Comparison of ENCODE assay signal across 17 mouse cellular contexts in genomic region chr15:50046653-50047052, GRCm38 (mm10).
DNase-seq lines count a peak whose midpoint lies in the region; ATAC-seq and TF ChIP-seq lines count a peak whose summit lies in the region.
"Had no signal": no experiment of that assay in that cellular context is flagged by ENCODE, and none has a peak within 500 bp of the region (broad histone marks: within the 10 kb centered on the region; RNA-seq: fewer than 3 reads in every experiment).

No protein-coding gene starts in this region.

- peak; percentile 8 for DNase-seq in CD4-positive, CD25-positive, alpha-beta regulatory T cell, adult 2 months (ENCODE audit: low read depth, low spot score)
- DNase-seq in kidney, postnatal 0 days (ENCODE audit: low spot score) = peak; percentile 19
- no peak for DNase-seq in kidney, postnatal 36 days
- DNase-seq in thymus, postnatal 0 days (ENCODE audit: low spot score) = peak; percentile 11
- DNase-seq in thymus, postnatal 4 days = no peak
- DNase-seq in splenic B cell, adult 2 months (ENCODE audit: low read depth, low spot score) = peak; percentile 3
- no peak for DNase-seq in kidney, postnatal 25 days
- DNase-seq: cerebellum, adult 11 months; kidney, postnatal 14 days; lung, adult 2 months; right cerebral cortex, postnatal 25 days had no signal

- no peak overlapping the region for H3K4me2 ChIP-seq in kidney, postnatal 0 days (ENCODE audit: low read length)
- H3K4me2 ChIP-seq: hindbrain, embryonic 13.5 days; intestine, embryonic 15.5 days; neural tube, embryonic 13.5 days had no signal

- no peaks in the 10 kb centered on the region for H3K4me1 ChIP-seq in kidney, postnatal 0 days (replicated peaks; ENCODE audit: insufficient read depth, low read length)
- H3K4me1 ChIP-seq: forebrain, embryonic 10.5 days; hindbrain, embryonic 13.5 days; intestine, embryonic 15.5 days; neural tube, embryonic 13.5 days had no signal

- no peaks in the 10 kb centered on the region for H3K36me3 ChIP-seq in kidney, postnatal 0 days (ENCODE audit: insufficient read depth, low read length)
- H3K36me3 ChIP-seq in splenic B cell, adult 2 months (ENCODE audit: control insufficient read depth, insufficient read depth, low read length, poor library complexity, severe bottlenecking) = no peaks in the 10 kb centered on the region
- H3K36me3 ChIP-seq: forebrain, embryonic 10.5 days; hindbrain, embryonic 13.5 days; intestine, embryonic 15.5 days; neural tube, embryonic 13.5 days had no signal

- no peaks in the 10 kb centered on the region for H3K9me3 ChIP-seq in kidney, postnatal 0 days (replicated peaks; ENCODE audit: low read length)
- H3K9me3 ChIP-seq: forebrain, embryonic 10.5 days; hindbrain, embryonic 13.5 days; intestine, embryonic 15.5 days; neural tube, embryonic 13.5 days had no signal

- no peak for ATAC-seq in CD4-positive, CD25-positive, alpha-beta regulatory T cell, adult 4 months
- ATAC-seq in kidney, postnatal 0 days (replicated peaks; ENCODE audit: low FRiP score, low read depth) = no peak
- ATAC-seq: intestine, embryonic 15.5 days; midbrain, embryonic 16.5 days had no signal

- H3K9ac ChIP-seq in kidney, postnatal 0 days (ENCODE audit: low read depth, low read length) = no peak overlapping the region
- H3K9ac ChIP-seq: hindbrain, embryonic 13.5 days; intestine, embryonic 15.5 days; neural tube, embryonic 13.5 days had no signal

- no peak overlapping the region for H3K4me3 ChIP-seq in kidney, postnatal 0 days (replicated peaks; ENCODE audit: low read depth, low read length)
- H3K4me3 ChIP-seq: forebrain, embryonic 10.5 days; hindbrain, embryonic 13.5 days; intestine, embryonic 15.5 days; neural tube, embryonic 13.5 days had no signal

- TF ChIP-seq CTCF in kidney, postnatal 0 days (IDR thresholded peaks at IDR 0.05; ENCODE audit: low read depth) = peak; percentile 39; the same call in 1 of the 2 replicates

- no peaks in the 10 kb centered on the region for H3K27me3 ChIP-seq in kidney, postnatal 0 days (ENCODE audit: insufficient read depth, low read length)
- H3K27me3 ChIP-seq in splenic B cell, adult 2 months (ENCODE audit: control insufficient read depth, insufficient read depth, low read length, poor library complexity, severe bottlenecking) = no peaks in the 10 kb centered on the region
- H3K27me3 ChIP-seq: hindbrain, embryonic 13.5 days; intestine, embryonic 15.5 days; neural tube, embryonic 13.5 days had no signal

- H3K27ac ChIP-seq in kidney, postnatal 0 days = no peak overlapping the region
- H3K27ac ChIP-seq: forebrain, embryonic 10.5 days; hindbrain, embryonic 13.5 days; intestine, embryonic 15.5 days; neural tube, embryonic 13.5 days had no signal

Comparison
In these comparisons a context has a peak if more than half of its experiments do, and no peak if none do; other contexts are left out.
1. DNase-seq: peak in CD4-positive, CD25-positive, alpha-beta regulatory T cell, adult 2 months (single experiment), kidney, postnatal 0 days (single experiment), thymus, postnatal 0 days (single experiment) and splenic B cell, adult 2 months (single experiment); none in kidney, postnatal 36 days (0 of 2), thymus, postnatal 4 days (single experiment) and kidney, postnatal 25 days (0 of 2).